Mouse (Mus musculus) neutrophil, adult 83 days (primary cell): ENCODE measurements around the gene Hnmt. TPM values are rescaled to one million over a fixed set of nuclear protein-coding genes. Genes with fewer than 3 reads are reported as not detected.

Experiments
- total RNA-seq, 2 experiments: library from RNA; stranded (reverse); gene quantifications; one replicate each; pipeline ENCODE4 v1.2.4; 2023

Hnmt gene
- total RNA-seq: 10 to 100 TPM; 10.4 to 13.2 TPM

GRCm38 (mm10) chr2:24049344-24049990 lies at the start of gene Hnmt:
TSS of gene Hnmt (minus strand) at chr2:24049394.

GRCm38 (mm10) chr2:24096495-24096894 lies 47.3 kb upstream of the Hnmt start, which contains the start of gene Tbpl2:
TSS of gene Tbpl2 (minus strand) at chr2:24096595.

Other genes with a start within 250 kb of the Hnmt start
- not detected for gene Tbpl2, start 47.2 kb upstream of the Hnmt start, total RNA-seq
- not detected for gene Il1f8, start 103.8 kb upstream of the Hnmt start, total RNA-seq
- 100 to 1,000 TPM; 203 to 221 TPM for gene Il1f9, start 137.1 kb upstream of the Hnmt start, total RNA-seq
- not detected for gene Il1f6, start 166.0 kb upstream of the Hnmt start, total RNA-seq
- gene Il1f5, start 227.6 kb upstream of the Hnmt start, total RNA-seq: not detected
- not detected for gene Il1f10, start 241.8 kb upstream of the Hnmt start, total RNA-seq